29 mouse cellular contexts compared by ENCODE assay signal in the genomic region with DNA sequence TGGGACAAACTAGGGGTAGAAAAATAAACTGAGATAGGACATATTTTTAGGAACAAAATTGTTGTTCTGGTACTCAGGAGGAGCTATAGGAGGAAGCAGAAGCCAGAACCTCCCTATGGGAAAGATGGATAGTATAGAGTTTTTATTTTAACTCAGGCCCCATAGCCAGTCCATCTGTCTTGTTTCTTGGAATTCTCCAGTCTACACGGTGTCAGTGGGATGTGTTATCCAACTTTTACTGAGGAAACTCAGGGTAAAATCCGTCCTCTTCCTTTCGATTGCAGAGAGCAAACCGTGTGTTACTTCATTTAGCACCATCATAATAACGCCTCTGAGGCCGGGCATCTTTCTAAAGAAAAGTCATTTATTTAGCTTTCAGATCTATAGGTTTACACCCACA.
"Had no signal": no experiment of that assay in that cellular context is flagged by ENCODE, and none has a peak within 500 bp of the region (broad histone marks: within the 10 kb centered on the region; RNA-seq: fewer than 3 reads in every experiment).

No protein-coding gene starts in this region.

- H3K27ac ChIP-seq: limb, embryonic 10.5 days; limb, embryonic 12.5 days; limb, embryonic 13.5 days; limb, embryonic 15.5 days; liver, embryonic 12.5 days; liver, embryonic 13.5 days; liver, embryonic 14.5 days; liver, embryonic 15.5 days; lung, embryonic 15.5 days; macrophage; midbrain, embryonic 10.5 days; midbrain, embryonic 12.5 days; midbrain, embryonic 13.5 days; midbrain, embryonic 15.5 days; neural tube, embryonic 12.5 days had no signal

- H3K4me3 ChIP-seq: limb, embryonic 10.5 days; limb, embryonic 12.5 days; limb, embryonic 13.5 days; limb, embryonic 15.5 days; liver, embryonic 12.5 days; liver, embryonic 13.5 days; liver, embryonic 15.5 days; lung, embryonic 15.5 days; megakaryocyte, embryonic 14.5 days; midbrain, embryonic 10.5 days; midbrain, embryonic 12.5 days; midbrain, embryonic 13.5 days; midbrain, embryonic 15.5 days; myocyte; neural tube, embryonic 12.5 days had no signal

- ATAC-seq: liver, embryonic 12.5 days; liver, postnatal 0 days; lung, postnatal 0 days; midbrain, embryonic 13.5 days; midbrain, embryonic 15.5 days; midbrain, embryonic 16.5 days had no signal

- DNase-seq: liver; liver, embryonic 13.5 days; liver, postnatal 0 days; lung, adult 18-20 months; lung, adult 2 months; lung, embryonic 14.5 days; lung, postnatal 10 days; lung, postnatal 14 days; lung, postnatal 36 days; lung, postnatal 4 days; midbrain, embryonic 14.5 days had no signal
